Mouse (Mus musculus): ENCODE measurements around the gene Olfr1438-ps1. TPM values are rescaled to one million over a fixed set of nuclear protein-coding genes. Genes with fewer than 3 reads are reported as not detected.

The Olfr1438-ps1 gene
- polyA plus RNA-seq, 1 experiment = not detected

DNA sequence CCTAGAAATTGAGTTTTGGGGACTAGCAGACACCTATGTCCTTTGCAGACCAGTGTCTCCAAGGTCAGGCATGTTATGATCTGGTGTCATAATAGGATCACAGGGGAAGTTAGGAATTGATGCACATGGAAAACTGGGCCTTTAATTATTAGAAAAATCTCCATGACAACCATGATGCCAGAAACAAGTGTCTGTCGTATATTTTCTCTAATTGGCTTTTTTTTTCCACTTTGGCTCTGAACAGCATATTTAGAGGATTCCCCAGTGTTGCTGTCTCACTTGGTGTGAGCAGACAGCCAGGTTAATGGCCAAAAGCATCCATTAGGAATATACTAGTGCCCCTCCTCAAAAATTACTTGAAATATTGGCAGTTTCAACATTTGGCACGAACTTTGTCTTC, 56.2 kb downstream of the Olfr1438-ps1 start, which contains the start of gene Olfr1434:
Gene Olfr1434, plus strand, starts transcription at position 301 of the 400 bp plus-strand sequence.
- no peaks in the 10 kb centered on the region for H3K9me3 ChIP-seq (replicated peaks; ENCODE audit: control insufficient read depth, insufficient read depth, low read length, poor library complexity, severe bottlenecking)
- no peaks in the 10 kb centered on the region for H3K4me1 ChIP-seq (ENCODE audit: control insufficient read depth, insufficient read depth, low read length)
- H3K4me3 ChIP-seq (ENCODE audit: low read depth, low read length) = no peak within 1 kb of the TSS
- H3K27ac ChIP-seq (ENCODE audit: insufficient read depth, low read length) = no peak within 1 kb of the TSS
- no peaks in the 10 kb centered on the region for H3K36me3 ChIP-seq (ENCODE audit: control insufficient read depth, insufficient read depth, low read length, poor library complexity, severe bottlenecking)
- no peak for TF ChIP-seq CTCF (IDR thresholded peaks at IDR 0.05; ENCODE audit: low read depth, low read length)
- no peak for TF ChIP-seq EP300 (IDR thresholded peaks at IDR 0.05; ENCODE audit: insufficient read depth, low read depth, low read length)
- TF ChIP-seq POLR2A (IDR thresholded peaks at IDR 0.05; ENCODE audit: insufficient read depth, low read length) = no peak
- H3K27me3 ChIP-seq (ENCODE audit: control insufficient read depth, insufficient read depth, low read length, poor library complexity, severe bottlenecking) = no peaks in the 10 kb centered on the region; the same call in 1 of the 2 replicates
- no peak within 1 kb of the TSS for H3K9ac ChIP-seq (ENCODE audit: low read depth, poor library complexity, severe bottlenecking)

Other genes with a start within 250 kb of the Olfr1438-ps1 start
- gene Olfr1426, start 243.9 kb downstream of the Olfr1438-ps1 start, polyA plus RNA-seq (2011; ENCODE audit: insufficient read depth, insufficient read length, low read depth, missing spikeins) = not detected in 2 replicates
- not detected in 2 replicates for gene Olfr1427, start 232.6 kb downstream of the Olfr1438-ps1 start, polyA plus RNA-seq (2011; ENCODE audit: insufficient read depth, insufficient read length, low read depth, missing spikeins)
- not detected in 2 replicates for gene Olfr1428, start 220.0 kb downstream of the Olfr1438-ps1 start, polyA plus RNA-seq (2011; ENCODE audit: insufficient read depth, insufficient read length, low read depth, missing spikeins)
- gene Olfr76, start 212.7 kb downstream of the Olfr1438-ps1 start, polyA plus RNA-seq (2011; ENCODE audit: insufficient read depth, insufficient read length, low read depth, missing spikeins) = not detected in 2 replicates
- gene Olfr1555-ps1, start 165.8 kb downstream of the Olfr1438-ps1 start, polyA plus RNA-seq (2011; ENCODE audit: insufficient read depth, insufficient read length, low read depth, missing spikeins) = not detected in 2 replicates
- gene Olfr1431, start 135.3 kb downstream of the Olfr1438-ps1 start, polyA plus RNA-seq (2011; ENCODE audit: insufficient read depth, insufficient read length, low read depth, missing spikeins) = not detected in 2 replicates
- not detected in 2 replicates for gene Olfr1432, start 103.3 kb downstream of the Olfr1438-ps1 start, polyA plus RNA-seq (2011; ENCODE audit: insufficient read depth, insufficient read length, low read depth, missing spikeins)
- gene Olfr262, start 94.3 kb downstream of the Olfr1438-ps1 start, polyA plus RNA-seq (2011; ENCODE audit: insufficient read depth, insufficient read length, low read depth, missing spikeins) = not detected in 2 replicates
- gene Olfr235, start 74.9 kb downstream of the Olfr1438-ps1 start, polyA plus RNA-seq (2011; ENCODE audit: insufficient read depth, insufficient read length, low read depth, missing spikeins) = not detected in 2 replicates
- gene Olfr1434, start 56.1 kb downstream of the Olfr1438-ps1 start, polyA plus RNA-seq (2011; ENCODE audit: insufficient read depth, insufficient read length, low read depth, missing spikeins) = not detected in 2 replicates
- gene Olfr1436, start 36.8 kb downstream of the Olfr1438-ps1 start, polyA plus RNA-seq (2011; ENCODE audit: insufficient read depth, insufficient read length, low read depth, missing spikeins) = not detected in 2 replicates
- gene Olfr1437, start 10.8 kb downstream of the Olfr1438-ps1 start, polyA plus RNA-seq (2011; ENCODE audit: insufficient read depth, insufficient read length, low read depth, missing spikeins) = not detected in 2 replicates
- 0.11 TPM in 1 of 2 replicates, not detected in the other for gene Olfr1440, start 51.4 kb upstream of the Olfr1438-ps1 start, polyA plus RNA-seq (2011; ENCODE audit: insufficient read depth, insufficient read length, low read depth, missing spikeins)
- gene Olfr1441, start 81.5 kb upstream of the Olfr1438-ps1 start, polyA plus RNA-seq (2011; ENCODE audit: insufficient read depth, insufficient read length, low read depth, missing spikeins) = 0.46 and 0.64 TPM in 2 replicates
- gene Pfpl, start 92.0 kb upstream of the Olfr1438-ps1 start, polyA plus RNA-seq (2011; ENCODE audit: insufficient read depth, insufficient read length, low read depth, missing spikeins) = not detected in 2 replicates
- 0.20 TPM in 1 of 2 replicates, not detected in the other for gene Mpeg1, start 124.9 kb upstream of the Olfr1438-ps1 start, polyA plus RNA-seq (2011; ENCODE audit: insufficient read depth, insufficient read length, low read depth, missing spikeins)
- 4.0 and 5.1 TPM in 2 replicates for gene Dtx4, start 165.5 kb upstream of the Olfr1438-ps1 start, polyA plus RNA-seq (2011; ENCODE audit: insufficient read depth, insufficient read length, low read depth, missing spikeins)
- gene Fam111a, start 209.8 kb upstream of the Olfr1438-ps1 start, polyA plus RNA-seq (2011; ENCODE audit: insufficient read depth, insufficient read length, low read depth, missing spikeins) = 10.2 and 17.2 TPM in 2 replicates

All from ES-Bruce4 (cell line).